Mouse (Mus musculus) heart, embryonic 15.5 days (tissue): ENCODE data around the gene Rnf123. TPM values are rescaled to one million over a fixed set of nuclear protein-coding genes. Genes with fewer than 3 reads are reported as not detected.

Experiments
- ATAC-seq: fragments of 200-750 bp; cut with Nextera tagmentation; replicated peaks from 2 replicates; pipeline ENCODE4 v1.8.0; 2017; ENCODE audit warnings: low read depth, moderate TSS enrichment; ENCODE audit not compliant: insufficient number of reproducible peaks, insufficient read depth, low FRiP score
- H3K27ac ChIP-seq: fragments of 300-500 bp; sonication (generic); 2 replicates; pipeline ENCODE4 v1.5.1; 2015; ENCODE audit warnings: mild to moderate bottlenecking, inconsistent platforms
- H3K27me3 ChIP-seq: fragments of 300-500 bp; sonication (generic); 2 replicates; pipeline ENCODE4 v1.6.1; 2015; ENCODE audit warnings: inconsistent platforms
- H3K36me3 ChIP-seq: fragments of 300-500 bp; sonication (generic); 2 replicates; pipeline ENCODE4 v1.6.1; 2015; ENCODE audit warnings: mild to moderate bottlenecking, inconsistent platforms
- H3K4me1 ChIP-seq: fragments of 300-500 bp; sonication (generic); replicated peaks from 2 replicates; pipeline ENCODE4 v1.6.1; 2015; ENCODE audit warnings: inconsistent platforms
- H3K4me2 ChIP-seq: fragments of 300-500 bp; sonication (generic); 2 replicates; pipeline ENCODE4 v1.6.1; 2015; ENCODE audit warnings: inconsistent platforms, mild to moderate bottlenecking, moderate library complexity
- H3K4me3 ChIP-seq: fragments of 300-500 bp; sonication (generic); 2 replicates; pipeline ENCODE4 v1.5.1; 2015; ENCODE audit warnings: mild to moderate bottlenecking, inconsistent platforms
- H3K9ac ChIP-seq: fragments of 300-500 bp; sonication (generic); 2 replicates; pipeline ENCODE4 v1.6.1; 2015; ENCODE audit warnings: mild to moderate bottlenecking, inconsistent platforms
- H3K9me3 ChIP-seq: fragments of 300-500 bp; sonication (generic); replicated peaks from 2 replicates; pipeline ENCODE4 v1.6.1; 2016; ENCODE audit warnings: inconsistent platforms
- WGBS: fragments of 180-500 bp; shearing (Covaris S2); methylation state at CpG from one replicate; pipeline ENCODE4 v1.1.7; 2015; ENCODE audit warnings: mixed read lengths; 5-methylcytosine and 5-hydroxymethylcytosine counted together
- polyA plus RNA-seq: library from polyadenylated mRNA; unstranded; fragments of >200 nt; fragmentation: Nextera tagmentation; extraction: Ambion mirVana; gene quantifications from 2 replicates; pipeline ENCODE4 v1.2.1, GENCODE M21; 2015

The Rnf123 gene
- 29.8 and 33.3 TPM in 2 replicates for polyA plus RNA-seq

- Histone ChIP-seq H3K4me3 (peak within 1 kb of the TSS; percentile 14), H3K36me3 (peaks cover 34% of the 10 kb centered on the region), H3K4me2 (peak within 1 kb of the TSS; percentile 40), H3K9ac (no peak within 1 kb of the TSS), H3K27me3 (peaks cover 25% of the 10 kb centered on the region), H3K27ac (no peak within 1 kb of the TSS), H3K9me3 (no peaks in the 10 kb centered on the region), H3K4me1 (peaks cover 26% of the 10 kb centered on the region)
- no peak for ATAC-seq
- WGBS: 32% methylated on average over 12 of the region's 12 CpGs
Observed at GRCm38 (mm10) chr9:108082988-108083431, at the start of gene Rnf123. TSS of gene Rnf123 (minus strand) at chr9:108083346.

GRCm38 (mm10) chr9:108132373-108132772 is 49.2 kb upstream of the Rnf123 start:
- no peak overlapping the region for H3K27ac ChIP-seq
- WGBS: 84% methylated on average over 3 of the region's 3 CpGs
- peaks cover 12% of the 10 kb centered on the region for H3K4me1 ChIP-seq
- H3K9ac ChIP-seq: no peak overlapping the region
- ATAC-seq: no peak
- no peaks in the 10 kb centered on the region for H3K9me3 ChIP-seq
- H3K27me3 ChIP-seq: peaks cover 7% of the 10 kb centered on the region; the same call in 1 of the 2 replicates
- H3K4me2 ChIP-seq: no peak overlapping the region
- H3K4me3 ChIP-seq: no peak overlapping the region
- H3K36me3 ChIP-seq: no peaks in the 10 kb centered on the region

- Histone ChIP-seq H3K36me3 (no peaks in the 10 kb centered on the region), H3K27me3 (peaks cover 7% of the 10 kb centered on the region; the same call in 1 of the 2 replicates), H3K4me1 (peaks cover 3% of the 10 kb centered on the region; the same call in 1 of the 2 replicates)
Observed at GRCm38 (mm10) chr9:108131502-108131901, 48.4 kb upstream of the Rnf123 start.

DNA sequence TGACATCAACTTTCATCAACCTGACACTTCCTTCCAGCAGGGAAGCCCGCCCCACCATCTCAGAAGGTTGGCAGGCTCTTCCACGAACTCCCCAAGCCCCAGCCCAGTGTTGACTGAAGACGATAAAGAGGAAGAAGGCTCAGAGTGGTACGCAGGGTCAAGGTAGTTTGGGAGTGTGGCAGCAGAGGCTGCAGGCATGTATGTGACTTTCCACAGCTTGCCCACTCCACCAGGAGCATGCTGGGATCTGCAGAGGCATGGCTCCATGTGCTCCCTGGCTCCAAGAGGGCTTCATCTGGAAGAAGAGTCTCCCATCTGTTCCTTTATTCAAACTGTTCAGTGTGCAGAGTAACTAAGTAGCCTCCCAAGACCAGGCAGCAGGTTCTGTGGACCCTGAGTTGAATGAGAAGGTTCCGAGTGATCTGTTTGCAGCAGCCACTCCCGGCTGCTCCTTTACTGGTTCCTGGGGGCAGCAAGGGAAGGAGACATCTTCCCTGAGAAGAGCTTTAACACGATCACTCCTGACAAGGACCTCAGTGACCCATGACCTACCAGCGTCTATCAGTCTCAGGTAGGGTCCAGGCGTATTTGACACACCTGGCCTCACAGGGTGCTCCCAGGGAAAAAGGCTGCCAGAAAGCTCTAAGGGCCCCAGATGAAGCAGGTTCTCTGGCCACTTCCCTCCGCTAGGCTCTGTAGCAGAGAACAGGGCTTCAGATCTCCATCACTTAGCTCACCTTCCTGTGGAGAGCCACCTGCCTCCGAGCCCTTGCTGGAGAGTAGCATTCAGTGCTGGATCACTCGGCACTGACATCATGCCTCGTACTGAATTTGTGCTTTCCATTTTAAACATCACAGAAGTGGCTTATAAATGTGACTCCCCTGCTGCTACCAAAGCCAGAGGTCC is 46.1 kb upstream of the Rnf123 start:
- H3K27me3 ChIP-seq: peaks cover 7% of the 10 kb centered on the region; the same call in 1 of the 2 replicates
- no peak overlapping the region for H3K27ac ChIP-seq
- 63% methylated on average over 13 of the region's 13 CpGs for WGBS
- no peak overlapping the region for H3K4me3 ChIP-seq
- no peak overlapping the region for H3K4me2 ChIP-seq
- H3K9me3 ChIP-seq: no peaks in the 10 kb centered on the region
- no peak overlapping the region for H3K9ac ChIP-seq
- peaks cover 3% of the 10 kb centered on the region; the same call in 1 of the 2 replicates for H3K4me1 ChIP-seq
- no peaks in the 10 kb centered on the region for H3K36me3 ChIP-seq
- ATAC-seq: no peak

More at GRCm38 (mm10) chr9:108131502-108131901, 48.4 kb upstream of the Rnf123 start:
- 80% methylated on average over 5 of the region's 5 CpGs for WGBS
- H3K9ac ChIP-seq: no peak overlapping the region
- no peaks in the 10 kb centered on the region for H3K9me3 ChIP-seq
- no peak overlapping the region for H3K4me3 ChIP-seq
- ATAC-seq: no peak
- no peak overlapping the region for H3K27ac ChIP-seq
- no peak overlapping the region for H3K4me2 ChIP-seq

GRCm38 (mm10) chr9:108128248-108128647 is 45.1 kb upstream of the Rnf123 start:
- Histone ChIP-seq H3K27ac (no peak overlapping the region), H3K27me3 (peaks cover 4% of the 10 kb centered on the region; the same call in 1 of the 2 replicates), H3K4me3 (no peak overlapping the region), H3K4me1 (peaks cover 3% of the 10 kb centered on the region; the same call in 1 of the 2 replicates), H3K9ac (no peak overlapping the region), H3K9me3 (no peaks in the 10 kb centered on the region), H3K4me2 (no peak overlapping the region), H3K36me3 (no peaks in the 10 kb centered on the region)
- no peak for ATAC-seq
- WGBS: 60% methylated on average over 11 of the region's 11 CpGs

- H3K4me2 ChIP-seq: no peak overlapping the region
- peaks cover 3% of the 10 kb centered on the region; the same call in 1 of the 2 replicates for H3K4me1 ChIP-seq
- no peak overlapping the region for H3K4me3 ChIP-seq
- WGBS: 82% methylated on average over 17 of the region's 17 CpGs
- H3K9ac ChIP-seq: no peak overlapping the region
- no peak for ATAC-seq
- H3K27me3 ChIP-seq: peaks cover 4% of the 10 kb centered on the region; the same call in 1 of the 2 replicates
- H3K27ac ChIP-seq: no peak overlapping the region
- no peaks in the 10 kb centered on the region for H3K36me3 ChIP-seq
- H3K9me3 ChIP-seq: no peaks in the 10 kb centered on the region
Observed at GRCm38 (mm10) chr9:108126436-108127180, 43.5 kb upstream of the Rnf123 start.

DNA sequence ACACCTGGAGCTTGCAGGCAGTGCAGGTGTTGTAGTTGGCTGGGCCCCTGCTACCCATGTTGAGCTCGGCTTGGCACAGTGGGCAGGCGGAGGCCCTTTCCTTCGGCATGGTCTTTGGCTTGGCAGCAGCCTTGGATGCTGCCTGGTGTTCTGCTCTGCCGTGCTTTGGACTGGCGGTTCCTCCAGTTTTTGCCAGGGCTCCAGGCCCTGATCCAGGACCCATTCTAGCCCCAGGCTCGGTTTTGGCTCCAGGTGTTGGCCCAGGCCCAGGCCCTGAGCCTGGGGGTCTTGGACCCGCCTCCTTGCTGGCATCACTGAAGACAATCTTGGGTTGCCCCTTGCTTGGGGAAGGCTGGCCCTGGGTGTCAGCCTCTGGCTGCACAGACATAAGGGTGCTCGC is 42.6 kb upstream of the Rnf123 start:
- H3K4me3 ChIP-seq: no peak overlapping the region
- no peaks in the 10 kb centered on the region for H3K36me3 ChIP-seq
- peaks cover 6% of the 10 kb centered on the region for H3K4me1 ChIP-seq
- peaks cover 4% of the 10 kb centered on the region; the same call in 1 of the 2 replicates for H3K27me3 ChIP-seq
- H3K9ac ChIP-seq: no peak overlapping the region
- no peak for ATAC-seq
- H3K9me3 ChIP-seq: no peaks in the 10 kb centered on the region
- 88% methylated on average over 8 of the region's 8 CpGs for WGBS
- no peak overlapping the region for H3K4me2 ChIP-seq
- no peak overlapping the region for H3K27ac ChIP-seq

- Histone ChIP-seq H3K36me3 (no peaks in the 10 kb centered on the region), H3K4me2 (no peak overlapping the region), H3K4me1 (peaks cover 20% of the 10 kb centered on the region), H3K9me3 (no peaks in the 10 kb centered on the region), H3K27me3 (peaks cover 4% of the 10 kb centered on the region; the same call in 1 of the 2 replicates), H3K4me3 (no peak overlapping the region), H3K9ac (no peak overlapping the region), H3K27ac (no peak overlapping the region)
- WGBS: 90% methylated on average over 3 of the region's 4 CpGs
- ATAC-seq: no peak
Observed at GRCm38 (mm10) chr9:108123916-108124315, 40.8 kb upstream of the Rnf123 start.

GRCm38 (mm10) chr9:108121170-108121969 is 38.2 kb upstream of the Rnf123 start:
- Histone ChIP-seq H3K4me2 (no peak overlapping the region), H3K27ac (no peak overlapping the region), H3K9ac (no peak overlapping the region), H3K36me3 (no peaks in the 10 kb centered on the region), H3K4me3 (no peak overlapping the region), H3K4me1 (peaks cover 17% of the 10 kb centered on the region), H3K27me3 (no peaks in the 10 kb centered on the region), H3K9me3 (no peaks in the 10 kb centered on the region)
- no peak for ATAC-seq
- 85% methylated on average over 10 of the region's 10 CpGs for WGBS

- ATAC-seq: no peak
- Histone ChIP-seq H3K27me3 (peaks cover 5% of the 10 kb centered on the region), H3K4me3 (no peak overlapping the region), H3K9ac (no peak overlapping the region), H3K9me3 (no peaks in the 10 kb centered on the region), H3K27ac (peak overlapping the region; percentile 87; the same call in 1 of the 2 replicates), H3K36me3 (no peaks in the 10 kb centered on the region), H3K4me1 (peaks cover 17% of the 10 kb centered on the region), H3K4me2 (no peak overlapping the region)
- WGBS: 83% methylated on average over 8 of the region's 8 CpGs
Observed at GRCm38 (mm10) chr9:108120671-108121070, 37.5 kb upstream of the Rnf123 start.
